Mouse (Mus musculus) layer of hippocampus, adult 9-10 months (tissue): ENCODE data around the gene Tesk2.
"Not testable (repeated sequence)": the region's sequence is repeated elsewhere in the genome, so short reads cannot be mapped to it uniquely, and the experiment has no call there.

Source experiments
- DNase-seq: peaks from one replicate; pipeline ENCODE4 v3.0.0; 2022; ENCODE audit warnings: low spot score

Tesk2 gene

GRCm38 (mm10) chr4:116720343-116721097 lies at the start of gene Tesk2:
TSS of gene Tesk2 (plus strand) at chr4:116720948.
- peak; percentile 93 for DNase-seq

GRCm38 (mm10) chr4:116672785-116673184 lies 48.0 kb upstream of the Tesk2 start:
- DNase-seq: no peak

GRCm38 (mm10) chr4:116674761-116675160 lies 46.0 kb upstream of the Tesk2 start:
- not testable (repeated sequence) for DNase-seq

GRCm38 (mm10) chr4:116676027-116676426 lies 44.7 kb upstream of the Tesk2 start:
- DNase-seq: no peak

GRCm38 (mm10) chr4:116677808-116678207 lies 42.9 kb upstream of the Tesk2 start:
- no peak for DNase-seq

GRCm38 (mm10) chr4:116679141-116679540 lies 41.6 kb upstream of the Tesk2 start:
- DNase-seq: no peak

GRCm38 (mm10) chr4:116680521-116680920 lies 40.2 kb upstream of the Tesk2 start:
- not testable (repeated sequence) for DNase-seq

GRCm38 (mm10) chr4:116683957-116684356 lies 36.8 kb upstream of the Tesk2 start:
- no peak for DNase-seq

- DNase-seq: no peak
Measured at GRCm38 (mm10) chr4:116684665-116685064, 36.1 kb upstream of the Tesk2 start.

- DNase-seq: peak; percentile 85
Measured at GRCm38 (mm10) chr4:116685402-116686061, 35.2 kb upstream of the Tesk2 start, which contains the start of gene Prdx1. TSS of gene Prdx1 (plus strand) at chr4:116685544.

GRCm38 (mm10) chr4:116687041-116687440 lies 33.7 kb upstream of the Tesk2 start:
- no peak for DNase-seq

- no peak for DNase-seq
Measured at GRCm38 (mm10) chr4:116689309-116689876, 31.4 kb upstream of the Tesk2 start.

GRCm38 (mm10) chr4:116692146-116692545 lies 28.6 kb upstream of the Tesk2 start:
- DNase-seq: no peak

- DNase-seq: no peak
Measured at GRCm38 (mm10) chr4:116693785-116694184, 27.0 kb upstream of the Tesk2 start.

GRCm38 (mm10) chr4:116698693-116699342 lies 21.9 kb upstream of the Tesk2 start:
- DNase-seq: no peak

GRCm38 (mm10) chr4:116700964-116701363 lies 19.8 kb upstream of the Tesk2 start:
- no peak for DNase-seq

- DNase-seq: no peak
Measured at GRCm38 (mm10) chr4:116703804-116704203, 16.9 kb upstream of the Tesk2 start.

- no peak for DNase-seq
Measured at GRCm38 (mm10) chr4:116707666-116708065, 13.1 kb upstream of the Tesk2 start.

GRCm38 (mm10) chr4:116708201-116708764 lies 12.5 kb upstream of the Tesk2 start, which contains the start of the genes Mmachc and Ccdc163:
TSS of gene Mmachc (minus strand) at chr4:116708406.
TSS of gene Ccdc163 (plus strand) at chr4:116708509.
- peak; percentile 94 for DNase-seq

GRCm38 (mm10) chr4:116708791-116709390 lies 11.9 kb upstream of the Tesk2 start:
- DNase-seq: no peak

- no peak for DNase-seq
Measured at GRCm38 (mm10) chr4:116710154-116710553, 10.6 kb upstream of the Tesk2 start.

GRCm38 (mm10) chr4:116712536-116712935 lies 8.2 kb upstream of the Tesk2 start:
- no peak for DNase-seq
